Mouse (Mus musculus) neural tube, embryonic 12.5 days (tissue): ENCODE measurements around the gene Erlin1. TPM values are rescaled to one million over a fixed set of nuclear protein-coding genes. Genes with fewer than 3 reads are reported as not detected.

Source experiments
- ATAC-seq: fragments of 200-750 bp; cut with Nextera tagmentation; 2 replicates; pipeline ENCODE4 v1.8.0; 2017; ENCODE audit warnings: low read depth, mild to moderate bottlenecking, moderate TSS enrichment, moderate library complexity; ENCODE audit not compliant: low FRiP score
- H3K27ac ChIP-seq: fragments of 300-500 bp; sonication (generic); 2 replicates; pipeline ENCODE4 v1.5.1; 2016
- H3K27me3 ChIP-seq: fragments of 300-500 bp; sonication (generic); replicated peaks from 2 replicates; pipeline ENCODE4 v1.6.1; 2016; ENCODE audit warnings: mild to moderate bottlenecking
- H3K36me3 ChIP-seq: fragments of 300-500 bp; sonication (generic); 2 replicates; pipeline ENCODE4 v1.6.1; 2016; ENCODE audit warnings: mild to moderate bottlenecking
- H3K4me1 ChIP-seq: fragments of 300-500 bp; sonication (generic); 2 replicates; pipeline ENCODE4 v1.6.1; 2016
- H3K4me2 ChIP-seq: fragments of 300-500 bp; sonication (generic); replicated peaks from 2 replicates; pipeline ENCODE4 v1.6.1; 2016; ENCODE audit warnings: mild to moderate bottlenecking
- H3K4me3 ChIP-seq: fragments of 300-500 bp; sonication (generic); 2 replicates; pipeline ENCODE4 v1.5.1; 2016
- H3K9ac ChIP-seq: fragments of 300-500 bp; sonication (generic); 2 replicates; pipeline ENCODE4 v1.6.1; 2016; ENCODE audit warnings: mild to moderate bottlenecking
- H3K9me3 ChIP-seq: fragments of 300-500 bp; sonication (generic); 2 replicates; pipeline ENCODE4 v1.6.1; 2016; ENCODE audit warnings: mild to moderate bottlenecking
- WGBS: fragments of 180-500 bp; shearing (Covaris S2); methylation state at CpG from one replicate; pipeline ENCODE4 v1.1.7; 2016; 5-methylcytosine and 5-hydroxymethylcytosine counted together
- polyA plus RNA-seq: library from polyadenylated mRNA; unstranded; fragments of >200 nt; fragmentation: Nextera tagmentation; extraction: Ambion mirVana; gene quantifications from 2 replicates; pipeline ENCODE4 v1.2.1, GENCODE M21; 2016

Erlin1 gene
- polyA plus RNA-seq, 1 experiment from 2014 or later = 18.4 TPM

GRCm38 (mm10) chr19:44055173-44055826 lies 14.3 kb downstream of the Erlin1 start:
- Histone ChIP-seq H3K36me3 (peaks cover 28% of the 10 kb centered on the region), H3K4me3 (no peak overlapping the region), H3K4me2 (no peak overlapping the region), H3K9me3 (no peaks in the 10 kb centered on the region), H3K27me3 (no peaks in the 10 kb centered on the region), H3K9ac (no peak overlapping the region), H3K4me1 (no peaks in the 10 kb centered on the region), H3K27ac (no peak overlapping the region)
- no peak for ATAC-seq
- 83% methylated on average over 4 of the region's 4 CpGs for WGBS

- Histone ChIP-seq H3K9me3 (no peaks in the 10 kb centered on the region), H3K27ac (no peak overlapping the region), H3K27me3 (no peaks in the 10 kb centered on the region), H3K4me1 (no peaks in the 10 kb centered on the region), H3K4me2 (no peak overlapping the region), H3K4me3 (no peak overlapping the region), H3K36me3 (peaks cover 19% of the 10 kb centered on the region), H3K9ac (no peak overlapping the region)
- 90% methylated on average over 4 of the region's 4 CpGs for WGBS
- ATAC-seq = no peak
Observed at GRCm38 (mm10) chr19:44050388-44050787, 19.2 kb downstream of the Erlin1 start.

GRCm38 (mm10) chr19:44049282-44049681 lies 20.3 kb downstream of the Erlin1 start:
- Histone ChIP-seq H3K9me3 (no peaks in the 10 kb centered on the region), H3K27me3 (no peaks in the 10 kb centered on the region), H3K4me1 (no peaks in the 10 kb centered on the region), H3K4me2 (no peak overlapping the region), H3K4me3 (no peak overlapping the region), H3K27ac (no peak overlapping the region), H3K9ac (no peak overlapping the region), H3K36me3 (peaks cover 19% of the 10 kb centered on the region)
- WGBS = 43% methylated on average over 3 of the region's 3 CpGs
- no peak for ATAC-seq

GRCm38 (mm10) chr19:44045847-44046246 lies 23.7 kb downstream of the Erlin1 start:
- no peak overlapping the region for H3K27ac ChIP-seq
- peaks cover 11% of the 10 kb centered on the region for H3K36me3 ChIP-seq
- no peak overlapping the region for H3K4me2 ChIP-seq
- H3K9ac ChIP-seq = no peak overlapping the region
- H3K9me3 ChIP-seq = no peaks in the 10 kb centered on the region
- no peak overlapping the region for H3K4me3 ChIP-seq
- H3K4me1 ChIP-seq = no peaks in the 10 kb centered on the region
- WGBS = 94% methylated on average over 3 of the region's 3 CpGs
- no peak for ATAC-seq
- H3K27me3 ChIP-seq = no peaks in the 10 kb centered on the region

GRCm38 (mm10) chr19:44042121-44042520 lies 27.5 kb downstream of the Erlin1 start:
- no peak for ATAC-seq
- no peaks in the 10 kb centered on the region for H3K27me3 ChIP-seq
- no peak overlapping the region for H3K27ac ChIP-seq
- 80% methylated on average over 5 of the region's 5 CpGs for WGBS
- H3K4me3 ChIP-seq = no peak overlapping the region
- H3K36me3 ChIP-seq = peaks cover 19% of the 10 kb centered on the region
- no peak overlapping the region for H3K4me2 ChIP-seq
- no peaks in the 10 kb centered on the region for H3K9me3 ChIP-seq
- no peaks in the 10 kb centered on the region for H3K4me1 ChIP-seq
- H3K9ac ChIP-seq = no peak overlapping the region

- no peak overlapping the region for H3K27ac ChIP-seq
- no peaks in the 10 kb centered on the region for H3K4me1 ChIP-seq
- no peak overlapping the region for H3K9ac ChIP-seq
- no peak overlapping the region for H3K4me2 ChIP-seq
- 84% methylated on average over 5 of the region's 5 CpGs for WGBS
- H3K36me3 ChIP-seq = peaks cover 14% of the 10 kb centered on the region
- no peak overlapping the region for H3K4me3 ChIP-seq
- no peak for ATAC-seq
- H3K9me3 ChIP-seq = no peaks in the 10 kb centered on the region
- H3K27me3 ChIP-seq = no peaks in the 10 kb centered on the region
Observed at GRCm38 (mm10) chr19:44033396-44033795, 36.2 kb downstream of the Erlin1 start.

- Histone ChIP-seq H3K4me2 (no peak overlapping the region), H3K9me3 (no peaks in the 10 kb centered on the region), H3K27me3 (no peaks in the 10 kb centered on the region), H3K4me1 (no peaks in the 10 kb centered on the region), H3K9ac (no peak overlapping the region), H3K27ac (no peak overlapping the region), H3K4me3 (no peak overlapping the region), H3K36me3 (peaks cover 12% of the 10 kb centered on the region)
- no peak for ATAC-seq
- 91% methylated on average over 11 of the region's 11 CpGs for WGBS
Observed at GRCm38 (mm10) chr19:44032046-44032744, 37.4 kb downstream of the Erlin1 start.

GRCm38 (mm10) chr19:44030024-44030423 lies 39.6 kb downstream of the Erlin1 start:
- no peak overlapping the region for H3K27ac ChIP-seq
- no peak overlapping the region for H3K4me2 ChIP-seq
- ATAC-seq = no peak
- H3K4me1 ChIP-seq = no peaks in the 10 kb centered on the region
- H3K9me3 ChIP-seq = no peaks in the 10 kb centered on the region
- no peaks in the 10 kb centered on the region; the same call in none of the 2 replicates for H3K36me3 ChIP-seq
- no peak overlapping the region for H3K9ac ChIP-seq
- no peak overlapping the region for H3K4me3 ChIP-seq
- no peaks in the 10 kb centered on the region for H3K27me3 ChIP-seq
- 94% methylated on average over 5 of the region's 5 CpGs for WGBS

GRCm38 (mm10) chr19:44028972-44029371 lies 40.6 kb downstream of the Erlin1 start, which contains the start of gene Cyp2c23:
TSS of gene Cyp2c23 (minus strand) at chr19:44029208.
- Histone ChIP-seq H3K4me1 (no peaks in the 10 kb centered on the region), H3K27me3 (no peaks in the 10 kb centered on the region), H3K9ac (no peak within 1 kb of the TSS), H3K27ac (no peak within 1 kb of the TSS), H3K9me3 (no peaks in the 10 kb centered on the region), H3K4me2 (no peak within 1 kb of the TSS), H3K4me3 (no peak within 1 kb of the TSS), H3K36me3 (no peaks in the 10 kb centered on the region; the same call in none of the 2 replicates)
- WGBS = 84% methylated on average over 7 of the region's 8 CpGs
- ATAC-seq = no peak

GRCm38 (mm10) chr19:44026956-44027530 lies 42.5 kb downstream of the Erlin1 start:
- H3K4me1 ChIP-seq = no peaks in the 10 kb centered on the region
- no peaks in the 10 kb centered on the region for H3K27me3 ChIP-seq
- no peaks in the 10 kb centered on the region for H3K36me3 ChIP-seq
- H3K4me2 ChIP-seq = no peak overlapping the region
- WGBS = 70% methylated on average over 8 of the region's 8 CpGs
- H3K9me3 ChIP-seq = no peaks in the 10 kb centered on the region
- ATAC-seq = no peak
- no peak overlapping the region for H3K9ac ChIP-seq
- H3K27ac ChIP-seq = no peak overlapping the region
- no peak overlapping the region for H3K4me3 ChIP-seq

GRCm38 (mm10) chr19:44024921-44025585 lies 44.5 kb downstream of the Erlin1 start:
- no peaks in the 10 kb centered on the region for H3K4me1 ChIP-seq
- no peak overlapping the region for H3K9ac ChIP-seq
- no peaks in the 10 kb centered on the region for H3K27me3 ChIP-seq
- no peak overlapping the region for H3K4me2 ChIP-seq
- H3K27ac ChIP-seq = no peak overlapping the region
- H3K36me3 ChIP-seq = no peaks in the 10 kb centered on the region
- 90% methylated on average over 13 of the region's 13 CpGs for WGBS
- no peak overlapping the region for H3K4me3 ChIP-seq
- ATAC-seq = no peak
- H3K9me3 ChIP-seq = no peaks in the 10 kb centered on the region

- no peak for ATAC-seq
- Histone ChIP-seq H3K4me3 (no peak overlapping the region), H3K36me3 (no peaks in the 10 kb centered on the region), H3K27me3 (no peaks in the 10 kb centered on the region), H3K9ac (no peak overlapping the region), H3K9me3 (no peaks in the 10 kb centered on the region), H3K4me1 (no peaks in the 10 kb centered on the region), H3K27ac (no peak overlapping the region), H3K4me2 (no peak overlapping the region)
- 78% methylated on average over 5 of the region's 5 CpGs for WGBS
Observed at GRCm38 (mm10) chr19:44023066-44023465, 46.5 kb downstream of the Erlin1 start.
